Mouse (Mus musculus): ENCODE data around the gene Rnf43. TPM values are rescaled to one million over a fixed set of nuclear protein-coding genes. Genes with fewer than 3 reads are reported as not detected.

Gene Rnf43
- polyA plus RNA-seq (2016; fragmentation: Nextera tagmentation; extraction: Ambion mirVana) = 4.5 and 5.5 TPM in 2 replicates

- Histone ChIP-seq H3K36me3 (no peaks in the 10 kb centered on the region), H3K4me2 (replicated peaks) (peak within 1 kb of the TSS; percentile 62), H3K4me3 (peak within 1 kb of the TSS; percentile 38), H3K9me3 (no peaks in the 10 kb centered on the region), H3K27me3 (peaks cover 9% of the 10 kb centered on the region), H3K9ac (peak within 1 kb of the TSS; percentile 25; the same call in 1 of the 2 replicates), H3K27ac (no peak within 1 kb of the TSS), H3K4me1 (no peaks in the 10 kb centered on the region)
- ATAC-seq (ENCODE audit: insufficient number of reproducible peaks, insufficient read depth, low FRiP score, low TSS enrichment) = 0 out of 2 replicates have a peak, but pooled peaks have one; percentile 35
- 0% methylated on average over 8 of the region's 8 CpGs for WGBS
Measured at GRCm38 (mm10) chr11:87662407-87662806, at the start of gene Rnf43. Gene Rnf43, plus strand, starts transcription at chr11:87662722.

- Histone ChIP-seq H3K4me1 (no peaks in the 10 kb centered on the region), H3K27me3 (no peaks in the 10 kb centered on the region), H3K4me3 (no peak overlapping the region), H3K36me3 (peaks cover 89% of the 10 kb centered on the region), H3K9me3 (0 out of 2 replicates have a peak, but pooled peaks cover 4% of the 10 kb centered on the region), H3K4me2 (replicated peaks) (no peak overlapping the region), H3K9ac (no peak overlapping the region), H3K27ac (no peak overlapping the region)
- 90% methylated on average over 7 of the region's 7 CpGs for WGBS
- ATAC-seq (ENCODE audit: insufficient number of reproducible peaks, insufficient read depth, low FRiP score, low TSS enrichment) = no peak
Measured at GRCm38 (mm10) chr11:87613972-87614371, 48.5 kb upstream of the Rnf43 start.

DNA sequence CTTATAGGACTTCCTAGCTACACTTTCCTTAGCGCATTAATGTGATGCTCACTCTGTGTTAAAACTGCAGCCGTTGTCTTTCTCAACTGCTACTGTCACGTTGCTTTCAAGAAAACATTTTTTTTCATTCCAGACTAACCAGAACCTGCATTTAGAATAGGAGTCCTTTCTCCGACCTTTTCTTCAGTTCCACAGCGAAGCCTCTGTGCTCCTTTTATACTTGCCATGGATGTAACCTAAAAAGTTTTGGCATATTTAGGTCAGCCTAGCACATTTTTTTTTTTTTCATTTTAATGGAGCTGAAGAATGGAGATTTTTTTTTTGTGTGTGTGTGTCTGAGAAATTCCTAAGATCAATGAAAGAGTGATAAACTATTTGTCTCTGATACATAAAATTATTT, 47.0 kb upstream of the Rnf43 start:
- Histone ChIP-seq H3K4me3 (no peak overlapping the region), H3K36me3 (peaks cover 76% of the 10 kb centered on the region), H3K4me2 (replicated peaks) (no peak overlapping the region), H3K4me1 (no peaks in the 10 kb centered on the region), H3K27me3 (no peaks in the 10 kb centered on the region), H3K27ac (no peak overlapping the region), H3K9ac (no peak overlapping the region), H3K9me3 (0 out of 2 replicates have a peak, but pooled peaks cover 4% of the 10 kb centered on the region)
- ATAC-seq (ENCODE audit: insufficient number of reproducible peaks, insufficient read depth, low FRiP score, low TSS enrichment) = no peak
- 92% methylated on average over 5 of the region's 5 CpGs for WGBS

DNA sequence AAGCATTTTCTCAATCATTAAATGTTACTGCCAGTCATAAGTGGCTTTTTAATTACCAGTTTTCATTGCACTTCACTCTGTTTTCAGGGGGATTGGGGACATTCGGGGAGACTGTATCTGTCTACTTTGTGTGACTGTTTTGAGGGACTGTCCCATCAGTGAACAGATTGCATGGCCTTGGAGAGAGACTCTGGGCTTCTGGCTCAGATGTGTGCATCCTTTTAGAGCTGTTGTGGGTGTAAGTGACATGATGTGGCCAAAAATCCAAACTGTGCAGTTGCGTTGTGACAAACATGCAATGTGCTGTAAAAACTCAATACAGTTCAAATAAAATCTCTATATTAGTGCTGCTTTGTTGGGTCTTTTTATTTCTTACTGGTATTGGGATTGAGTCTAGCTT, 46.6 kb upstream of the Rnf43 start:
- Histone ChIP-seq H3K4me2 (replicated peaks) (no peak overlapping the region), H3K4me1 (no peaks in the 10 kb centered on the region), H3K27ac (no peak overlapping the region), H3K4me3 (no peak overlapping the region), H3K9me3 (0 out of 2 replicates have a peak, but pooled peaks cover 4% of the 10 kb centered on the region), H3K9ac (no peak overlapping the region), H3K36me3 (peaks cover 72% of the 10 kb centered on the region), H3K27me3 (no peaks in the 10 kb centered on the region)
- WGBS = 94% methylated on average over 2 of the region's 2 CpGs
- no peak for ATAC-seq (ENCODE audit: insufficient number of reproducible peaks, insufficient read depth, low FRiP score, low TSS enrichment)

DNA sequence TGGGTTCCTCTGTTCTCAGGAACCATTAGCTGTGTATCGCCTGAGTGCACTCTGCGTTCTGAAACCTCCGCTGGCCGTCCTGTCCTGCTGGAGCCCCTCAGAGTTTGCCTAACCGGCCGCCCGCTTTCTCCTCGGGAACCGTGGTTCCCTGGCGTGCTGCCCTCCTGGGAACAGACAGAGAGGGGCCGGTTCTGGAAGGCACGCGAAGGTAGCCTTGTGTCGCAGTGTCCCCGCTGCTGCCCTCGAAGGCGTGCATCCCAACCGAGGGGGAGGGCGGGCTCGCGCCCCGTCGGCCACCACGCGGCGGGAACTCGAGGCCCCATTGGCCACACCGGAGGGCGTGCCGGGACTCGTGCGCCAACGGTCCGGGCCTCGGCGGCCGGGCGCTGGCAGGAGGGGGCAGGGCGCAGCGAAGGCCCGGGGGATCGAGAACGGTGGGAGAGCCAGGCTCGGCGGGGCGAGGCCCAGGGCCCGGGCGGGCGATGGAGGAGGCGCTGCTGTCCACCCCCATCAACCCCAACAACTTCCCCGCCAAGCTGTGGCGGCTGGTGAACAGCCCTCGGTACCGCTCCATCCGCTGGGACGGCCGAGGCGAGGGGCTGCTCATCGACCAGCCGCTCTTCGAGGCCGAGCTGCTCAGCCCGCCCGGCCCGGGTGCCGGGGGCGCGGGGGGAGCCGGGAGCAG, 45.6 kb upstream of the Rnf43 start, which contains the start of gene Hsf5:
Gene Hsf5, plus strand, starts transcription at position 375 of the 685 bp plus-strand sequence.
- Histone ChIP-seq H3K27ac (no peak within 1 kb of the TSS), H3K27me3 (no peaks in the 10 kb centered on the region), H3K4me2 (replicated peaks) (no peak within 1 kb of the TSS), H3K9me3 (0 out of 2 replicates have a peak, but pooled peaks cover 4% of the 10 kb centered on the region), H3K4me1 (no peaks in the 10 kb centered on the region), H3K36me3 (peaks cover 62% of the 10 kb centered on the region), H3K4me3 (no peak within 1 kb of the TSS), H3K9ac (no peak within 1 kb of the TSS)
- WGBS = 86% methylated on average over 59 of the region's 69 CpGs
- ATAC-seq (ENCODE audit: insufficient number of reproducible peaks, insufficient read depth, low FRiP score, low TSS enrichment) = no peak

GRCm38 (mm10) chr11:87617606-87618005, 44.9 kb upstream of the Rnf43 start:
- Histone ChIP-seq H3K4me2 (replicated peaks) (no peak overlapping the region), H3K9ac (no peak overlapping the region), H3K27me3 (no peaks in the 10 kb centered on the region), H3K36me3 (peaks cover 56% of the 10 kb centered on the region), H3K9me3 (0 out of 2 replicates have a peak, but pooled peaks cover 4% of the 10 kb centered on the region), H3K27ac (no peak overlapping the region), H3K4me3 (no peak overlapping the region), H3K4me1 (no peaks in the 10 kb centered on the region)
- ATAC-seq (ENCODE audit: insufficient number of reproducible peaks, insufficient read depth, low FRiP score, low TSS enrichment) = no peak
- WGBS = 95% methylated on average over 32 of the region's 32 CpGs

DNA sequence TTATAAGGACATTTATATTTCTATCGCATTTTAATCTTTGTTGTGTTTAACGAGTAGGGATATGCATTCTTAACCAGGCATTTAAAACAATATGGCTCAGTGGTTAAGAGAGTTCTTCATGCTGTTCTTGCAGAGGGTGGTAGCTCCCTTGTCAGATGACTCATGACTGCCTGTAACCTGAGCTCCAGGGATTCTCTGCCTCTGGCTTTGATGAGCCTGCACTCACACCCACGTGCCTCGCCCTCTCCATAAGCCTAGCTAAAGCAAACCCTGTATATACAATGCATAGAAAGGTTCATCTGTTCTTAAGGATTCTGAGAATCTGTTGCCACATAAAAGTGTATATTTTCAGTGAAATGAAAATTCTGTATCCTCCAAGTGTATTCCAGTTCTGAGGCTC, 39.4 kb upstream of the Rnf43 start:
- H3K27ac ChIP-seq = no peak overlapping the region
- peaks cover 35% of the 10 kb centered on the region for H3K36me3 ChIP-seq
- no peaks in the 10 kb centered on the region for H3K27me3 ChIP-seq
- ATAC-seq (ENCODE audit: insufficient number of reproducible peaks, insufficient read depth, low FRiP score, low TSS enrichment) = no peak
- H3K4me1 ChIP-seq = no peaks in the 10 kb centered on the region
- 68% methylated on average over 4 of the region's 4 CpGs for WGBS
- H3K9me3 ChIP-seq = no peaks in the 10 kb centered on the region
- H3K4me2 ChIP-seq (replicated peaks) = no peak overlapping the region
- H3K4me3 ChIP-seq = no peak overlapping the region
- H3K9ac ChIP-seq = no peak overlapping the region

- H3K9ac ChIP-seq = no peak overlapping the region
- no peak for ATAC-seq (ENCODE audit: insufficient number of reproducible peaks, insufficient read depth, low FRiP score, low TSS enrichment)
- 0 out of 2 replicates have a peak, but pooled peaks cover 3% of the 10 kb centered on the region for H3K4me1 ChIP-seq
- peaks cover 12% of the 10 kb centered on the region for H3K36me3 ChIP-seq
- no peak overlapping the region for H3K4me3 ChIP-seq
- H3K27me3 ChIP-seq = no peaks in the 10 kb centered on the region
- no peaks in the 10 kb centered on the region for H3K9me3 ChIP-seq
- 39% methylated on average over 10 of the region's 10 CpGs for WGBS
- H3K27ac ChIP-seq = no peak overlapping the region
- no peak overlapping the region for H3K4me2 ChIP-seq (replicated peaks)
Measured at GRCm38 (mm10) chr11:87629859-87630258, 32.7 kb upstream of the Rnf43 start.

GRCm38 (mm10) chr11:87638793-87639192, 23.7 kb upstream of the Rnf43 start:
- ATAC-seq (ENCODE audit: insufficient number of reproducible peaks, insufficient read depth, low FRiP score, low TSS enrichment) = no peak
- WGBS = 13% methylated on average over 2 of the region's 2 CpGs
- H3K27me3 ChIP-seq = no peaks in the 10 kb centered on the region
- H3K27ac ChIP-seq = no peak overlapping the region
- H3K9me3 ChIP-seq = no peaks in the 10 kb centered on the region
- H3K4me2 ChIP-seq (replicated peaks) = peak overlapping the region; percentile 80
- H3K9ac ChIP-seq = peak overlapping the region; percentile 72
- peaks cover 10% of the 10 kb centered on the region; the same call in 1 of the 2 replicates for H3K4me1 ChIP-seq
- no peaks in the 10 kb centered on the region for H3K36me3 ChIP-seq
- H3K4me3 ChIP-seq = peak overlapping the region; percentile 43

- Histone ChIP-seq H3K4me2 (replicated peaks) (peak overlapping the region; percentile 80), H3K9me3 (no peaks in the 10 kb centered on the region), H3K27ac (no peak overlapping the region), H3K36me3 (no peaks in the 10 kb centered on the region), H3K4me3 (peak overlapping the region; percentile 43), H3K27me3 (no peaks in the 10 kb centered on the region), H3K9ac (peak overlapping the region; percentile 72), H3K4me1 (peaks cover 10% of the 10 kb centered on the region; the same call in 1 of the 2 replicates)
- 0 out of 2 replicates have a peak, but pooled peaks have one; percentile 56 for ATAC-seq (ENCODE audit: insufficient number of reproducible peaks, insufficient read depth, low FRiP score, low TSS enrichment)
- WGBS = 2% methylated on average over 29 of the region's 29 CpGs
Measured at GRCm38 (mm10) chr11:87639206-87639605, 23.3 kb upstream of the Rnf43 start.

DNA sequence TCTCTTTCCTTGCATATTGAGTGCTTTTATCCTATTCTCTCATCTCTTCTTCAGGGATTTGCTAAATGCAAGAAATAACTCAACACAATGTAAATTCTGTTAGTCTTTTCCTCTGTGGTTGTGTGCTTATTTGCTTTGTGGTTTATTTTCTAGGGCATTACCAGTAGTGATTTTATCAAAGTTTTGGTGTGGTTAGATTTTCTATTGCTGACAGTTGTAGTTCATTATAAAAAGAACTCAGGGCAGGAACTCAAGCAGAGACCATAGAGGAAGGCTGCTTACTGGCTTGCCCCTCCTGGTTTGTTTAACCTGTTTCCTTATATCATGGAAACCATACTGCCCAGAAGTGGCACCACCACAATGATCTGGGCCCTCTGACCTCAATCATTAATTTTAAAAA, 19.7 kb upstream of the Rnf43 start:
- no peak for ATAC-seq (ENCODE audit: insufficient number of reproducible peaks, insufficient read depth, low FRiP score, low TSS enrichment)
- no peak overlapping the region for H3K4me2 ChIP-seq (replicated peaks)
- H3K9me3 ChIP-seq = no peaks in the 10 kb centered on the region
- H3K9ac ChIP-seq = no peak overlapping the region
- H3K36me3 ChIP-seq = no peaks in the 10 kb centered on the region
- no peak overlapping the region for H3K27ac ChIP-seq
- H3K27me3 ChIP-seq = no peaks in the 10 kb centered on the region
- peaks cover 10% of the 10 kb centered on the region; the same call in 1 of the 2 replicates for H3K4me1 ChIP-seq
- H3K4me3 ChIP-seq = no peak overlapping the region

- H3K9me3 ChIP-seq = no peaks in the 10 kb centered on the region
- no peak overlapping the region for H3K4me2 ChIP-seq (replicated peaks)
- WGBS = 78% methylated on average over 5 of the region's 5 CpGs
- H3K4me3 ChIP-seq = no peak overlapping the region
- no peaks in the 10 kb centered on the region for H3K36me3 ChIP-seq
- ATAC-seq (ENCODE audit: insufficient number of reproducible peaks, insufficient read depth, low FRiP score, low TSS enrichment) = no peak
- H3K4me1 ChIP-seq = no peaks in the 10 kb centered on the region
- no peak overlapping the region for H3K27ac ChIP-seq
- no peaks in the 10 kb centered on the region for H3K27me3 ChIP-seq
- no peak overlapping the region for H3K9ac ChIP-seq
Measured at GRCm38 (mm10) chr11:87654693-87655092, 7.8 kb upstream of the Rnf43 start.
